Mouse (Mus musculus): Measurements from ENCODE around the gene Klrb1f. TPM values are rescaled to one million over a fixed set of nuclear protein-coding genes. Genes with fewer than 3 reads are reported as not detected.
"Not testable (repeated sequence)": the region's sequence is repeated elsewhere in the genome, so short reads cannot be mapped to it uniquely, and the experiment has no call there.

Klrb1f gene
- polyA plus RNA-seq (2012; ENCODE audit: insufficient read depth, insufficient read length, low replicate concordance, missing spikeins), result not detected in 2 replicates

DNA sequence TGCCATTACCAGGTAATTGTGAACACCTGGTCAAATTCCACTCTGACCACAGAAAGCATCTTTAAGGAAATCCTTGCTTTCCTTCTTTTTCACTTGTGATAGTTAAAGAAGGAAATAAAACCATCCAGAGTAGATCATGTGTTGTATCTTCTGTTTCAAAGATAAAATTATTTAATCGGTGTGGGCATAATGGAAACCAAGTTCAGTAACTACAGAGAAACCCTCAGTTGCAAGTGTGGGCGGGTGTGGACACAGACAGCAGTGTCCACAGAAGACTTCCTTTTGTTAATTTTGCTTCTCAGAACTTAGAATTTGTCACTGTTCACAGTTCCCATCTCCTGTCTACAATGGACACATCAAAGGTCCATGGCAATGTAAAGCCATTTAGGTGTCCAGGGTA lies at the start of gene Klrb1f:
Gene Klrb1f (plus strand): TSS at position 301 of the 400 bp plus-strand sequence.
- Histone ChIP-seq H3K27ac (ENCODE audit: insufficient read depth, low read depth, low read length) (no peak within 1 kb of the TSS), H3K4me1 (ENCODE audit: control insufficient read depth, insufficient read depth, low read length) (peaks cover 3% of the 10 kb centered on the region; the same call in 1 of the 2 replicates), H3K4me3 (ENCODE audit: insufficient read depth, low read depth, low read length) (no peak within 1 kb of the TSS)
- WGBS, result 94% methylated on average over 2 of the region's 2 CpGs
- TF ChIP-seq CTCF (IDR thresholded peaks at IDR 0.05; ENCODE audit: insufficient read depth, low read depth, low read length), result no peak
- TF ChIP-seq POLR2A (IDR thresholded peaks at IDR 0.05; ENCODE audit: insufficient read depth, low read depth, low read length), result no peak

DNA sequence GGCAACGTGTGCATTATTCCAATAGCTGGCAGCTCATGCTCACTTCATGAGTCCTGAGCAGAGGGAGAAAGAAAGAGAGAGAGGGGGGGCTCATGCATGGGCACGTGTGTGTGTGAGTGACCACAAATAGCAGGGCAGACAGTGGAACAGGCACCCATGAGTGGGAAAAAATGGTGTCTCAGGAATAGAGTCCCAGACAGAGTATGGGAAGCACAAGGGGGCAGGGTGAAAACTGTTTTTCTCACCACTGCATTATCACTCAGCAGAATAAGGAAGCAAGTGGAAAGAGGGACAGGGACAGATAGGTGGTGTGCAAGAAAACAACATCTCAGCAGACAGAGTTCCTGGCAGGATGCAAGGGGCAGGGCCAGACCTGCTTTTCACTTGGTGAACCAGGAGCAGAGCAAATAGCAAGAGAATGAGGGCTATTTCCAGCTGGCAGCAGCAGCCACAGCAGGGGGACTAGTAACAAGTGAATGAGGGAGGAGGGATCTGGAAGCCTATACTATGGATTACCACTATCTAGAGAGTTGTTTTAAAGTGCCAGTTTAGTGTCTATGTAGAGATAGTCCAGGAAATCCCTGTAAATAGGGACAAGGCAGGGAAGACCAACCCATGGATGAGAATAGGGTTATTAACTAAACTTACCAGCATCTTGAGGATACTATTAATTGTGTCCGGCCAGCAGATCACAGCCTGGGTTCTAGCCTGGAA lies 49.5 kb upstream of the Klrb1f start:
- Histone ChIP-seq H3K4me3 (ENCODE audit: insufficient read depth, low read depth, low read length) (no peak overlapping the region), H3K4me1 (ENCODE audit: control insufficient read depth, insufficient read depth, low read length) (no peaks in the 10 kb centered on the region; the same call in 1 of the 2 replicates), H3K27ac (ENCODE audit: insufficient read depth, low read depth, low read length) (no peak overlapping the region)
- TF ChIP-seq CTCF (IDR thresholded peaks at IDR 0.05; ENCODE audit: insufficient read depth, low read depth, low read length), result no peak
- TF ChIP-seq POLR2A (IDR thresholded peaks at IDR 0.05; ENCODE audit: insufficient read depth, low read depth, low read length), result no peak
- 41% methylated on average over 3 of the region's 3 CpGs for WGBS

DNA sequence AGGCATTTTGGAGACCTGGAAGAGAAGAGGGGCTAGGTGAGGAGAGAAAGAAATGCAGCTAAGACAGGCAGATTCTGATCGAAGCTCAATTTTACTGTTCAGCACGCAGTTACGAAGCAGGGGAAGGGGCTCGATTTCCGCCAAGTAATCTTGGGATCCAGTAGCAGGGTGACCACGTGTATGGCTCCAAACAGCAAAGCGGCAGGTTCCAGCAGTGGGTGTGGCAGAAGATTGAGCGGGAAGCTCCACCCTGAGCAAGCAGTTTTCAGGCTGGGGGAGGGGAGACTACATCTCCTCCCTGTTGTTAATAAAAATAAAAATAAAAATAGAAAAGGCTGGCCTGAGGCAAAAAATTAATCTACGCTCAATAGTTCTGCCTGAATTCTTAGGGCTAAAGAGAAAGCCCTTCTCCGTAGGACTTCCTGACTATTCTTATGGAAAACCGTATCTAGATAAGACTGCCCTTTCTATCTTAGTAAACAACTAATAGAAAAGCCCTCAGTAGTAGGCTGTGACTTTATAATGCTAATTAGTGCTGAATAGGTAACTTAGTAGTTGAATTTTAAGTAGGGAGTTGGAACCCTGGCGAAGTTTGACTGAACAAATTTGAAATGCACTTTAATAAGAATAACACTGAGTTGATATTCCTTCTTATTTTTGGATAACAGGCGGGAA lies 48.8 kb upstream of the Klrb1f start:
- H3K4me3 ChIP-seq (ENCODE audit: insufficient read depth, low read depth, low read length), result peak overlapping the region; percentile 23; the same call in 1 of the 2 replicates
- WGBS, result 33% methylated on average over 13 of the region's 13 CpGs

DNA sequence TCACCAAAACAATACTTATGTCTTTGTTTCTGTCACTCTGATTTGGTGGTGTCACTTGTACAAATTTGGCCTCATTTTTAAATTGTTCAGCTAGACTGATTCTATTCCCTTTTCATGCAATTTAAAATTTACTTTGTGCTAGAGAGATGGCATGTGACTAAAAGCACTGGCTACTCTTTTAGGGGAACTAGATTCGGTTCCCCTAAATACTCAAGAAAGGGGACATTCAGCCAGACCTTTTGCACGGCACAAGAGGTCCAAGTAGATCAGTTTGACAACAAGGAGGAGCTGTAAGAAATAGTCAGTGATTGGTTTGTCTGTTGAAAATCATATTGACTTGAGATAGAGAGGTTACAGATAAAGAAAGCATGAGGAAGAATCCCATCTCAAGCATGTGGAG lies 44.3 kb upstream of the Klrb1f start:
- no peaks in the 10 kb centered on the region; the same call in 1 of the 2 replicates for H3K4me1 ChIP-seq (ENCODE audit: control insufficient read depth, insufficient read depth, low read length)
- TF ChIP-seq POLR2A (IDR thresholded peaks at IDR 0.05; ENCODE audit: insufficient read depth, low read depth, low read length), result no peak
- TF ChIP-seq CTCF (IDR thresholded peaks at IDR 0.05; ENCODE audit: insufficient read depth, low read depth, low read length), result no peak
- 87% methylated on average over 2 of the region's 2 CpGs for WGBS
- H3K27ac ChIP-seq (ENCODE audit: insufficient read depth, low read depth, low read length), result no peak overlapping the region
- H3K4me3 ChIP-seq (ENCODE audit: insufficient read depth, low read depth, low read length), result no peak overlapping the region

More for the DNA sequence above, 48.8 kb upstream of the Klrb1f start:
- TF ChIP-seq POLR2A (IDR thresholded peaks at IDR 0.05; ENCODE audit: insufficient read depth, low read depth, low read length), result no peak
- no peak for TF ChIP-seq CTCF (IDR thresholded peaks at IDR 0.05; ENCODE audit: insufficient read depth, low read depth, low read length)
- Histone ChIP-seq H3K27ac (ENCODE audit: insufficient read depth, low read depth, low read length) (no peak overlapping the region), H3K4me1 (ENCODE audit: control insufficient read depth, insufficient read depth, low read length) (no peaks in the 10 kb centered on the region; the same call in 1 of the 2 replicates)

DNA sequence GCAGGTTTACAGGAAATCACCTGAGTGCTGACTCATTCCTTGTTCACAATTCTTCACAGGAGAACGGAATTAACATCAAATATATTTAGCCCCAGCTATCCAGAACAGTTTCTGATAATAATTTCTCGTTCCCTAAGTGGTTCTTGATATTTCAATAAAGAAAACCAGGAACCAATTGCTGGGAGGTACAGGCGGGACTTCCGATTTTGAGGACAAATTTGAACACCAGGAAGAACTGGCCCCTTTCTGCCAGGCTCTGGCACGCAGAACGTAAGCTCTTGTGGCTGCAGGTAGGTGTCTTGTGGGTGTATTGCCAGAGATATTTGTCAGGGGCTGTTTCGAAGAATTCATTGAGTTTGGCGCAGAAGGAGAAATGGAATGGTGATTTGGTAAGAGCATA lies 37.1 kb upstream of the Klrb1f start:
- TF ChIP-seq POLR2A (IDR thresholded peaks at IDR 0.05; ENCODE audit: insufficient read depth, low read depth, low read length) (no peak), CTCF (IDR thresholded peaks at IDR 0.05; ENCODE audit: insufficient read depth, low read depth, low read length) (no peak)
- H3K4me3 ChIP-seq (ENCODE audit: insufficient read depth, low read depth, low read length), result no peak overlapping the region
- 91% methylated on average over 8 of the region's 8 CpGs for WGBS
- H3K27ac ChIP-seq (ENCODE audit: insufficient read depth, low read depth, low read length), result no peak overlapping the region
- H3K4me1 ChIP-seq (ENCODE audit: control insufficient read depth, insufficient read depth, low read length), result no peaks in the 10 kb centered on the region

DNA sequence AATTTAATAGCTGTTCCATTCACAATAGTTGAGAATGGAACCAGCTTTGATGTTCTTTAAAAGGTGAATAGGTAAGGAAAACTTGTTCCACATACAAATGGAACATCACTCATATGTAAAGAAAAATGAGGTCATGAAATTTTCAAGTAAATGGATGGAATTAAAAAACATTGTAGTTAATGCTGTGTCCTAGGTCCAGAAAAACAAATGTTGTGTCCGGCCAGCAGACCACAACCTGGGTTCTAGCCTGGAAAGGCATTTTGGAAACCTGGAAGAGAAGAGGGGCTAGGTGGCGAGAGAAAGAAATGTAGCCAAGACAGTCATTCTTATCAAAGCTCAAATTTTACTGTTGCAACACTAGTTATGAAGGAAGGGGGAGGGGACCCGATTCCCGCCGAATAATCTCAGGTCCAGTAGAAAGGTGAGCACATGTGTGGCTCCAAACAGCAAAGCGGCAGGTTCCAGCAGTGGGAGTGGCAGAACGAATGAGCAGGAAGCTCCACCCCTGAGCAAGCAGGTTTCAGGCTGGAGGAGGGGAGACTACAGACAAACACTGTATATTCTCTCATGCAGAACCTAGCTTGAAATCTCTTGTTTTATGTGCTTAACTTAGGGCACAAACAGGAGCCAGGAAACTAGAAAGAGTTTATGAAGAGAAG lies 35.7 kb upstream of the Klrb1f start:
- not testable (repeated sequence) for H3K27ac ChIP-seq (ENCODE audit: insufficient read depth, low read depth, low read length); H3K4me3 ChIP-seq (ENCODE audit: insufficient read depth, low read depth, low read length); H3K4me1 ChIP-seq (ENCODE audit: control insufficient read depth, insufficient read depth, low read length)
- WGBS, result 87% methylated on average over 7 of the region's 7 CpGs

DNA sequence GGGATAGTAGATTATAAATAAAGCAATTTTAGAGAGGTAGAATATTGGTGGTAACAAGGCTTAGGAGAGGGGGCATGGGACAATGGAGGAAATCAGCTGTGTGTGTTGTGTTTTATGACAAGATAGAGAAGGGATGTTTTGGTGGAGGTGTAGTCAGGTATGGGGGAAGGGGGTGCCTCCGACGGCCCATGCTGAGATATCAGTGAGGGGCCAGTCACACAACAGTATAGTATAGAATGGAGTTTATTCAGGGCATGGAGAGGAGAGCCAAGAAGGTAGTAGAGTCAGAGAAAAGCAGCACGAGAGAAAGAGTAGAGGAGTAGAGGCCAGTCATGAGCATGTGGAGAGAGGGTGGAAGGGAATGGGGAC lies 35.2 kb upstream of the Klrb1f start:
- Histone ChIP-seq H3K4me1 (ENCODE audit: control insufficient read depth, insufficient read depth, low read length) (no peaks in the 10 kb centered on the region), H3K27ac (ENCODE audit: insufficient read depth, low read depth, low read length) (no peak overlapping the region), H3K4me3 (ENCODE audit: insufficient read depth, low read depth, low read length) (no peak overlapping the region)
- WGBS, result 83% methylated on average over 3 of the region's 3 CpGs
- TF ChIP-seq POLR2A (IDR thresholded peaks at IDR 0.05; ENCODE audit: insufficient read depth, low read depth, low read length) (no peak), CTCF (IDR thresholded peaks at IDR 0.05; ENCODE audit: insufficient read depth, low read depth, low read length) (no peak)

DNA sequence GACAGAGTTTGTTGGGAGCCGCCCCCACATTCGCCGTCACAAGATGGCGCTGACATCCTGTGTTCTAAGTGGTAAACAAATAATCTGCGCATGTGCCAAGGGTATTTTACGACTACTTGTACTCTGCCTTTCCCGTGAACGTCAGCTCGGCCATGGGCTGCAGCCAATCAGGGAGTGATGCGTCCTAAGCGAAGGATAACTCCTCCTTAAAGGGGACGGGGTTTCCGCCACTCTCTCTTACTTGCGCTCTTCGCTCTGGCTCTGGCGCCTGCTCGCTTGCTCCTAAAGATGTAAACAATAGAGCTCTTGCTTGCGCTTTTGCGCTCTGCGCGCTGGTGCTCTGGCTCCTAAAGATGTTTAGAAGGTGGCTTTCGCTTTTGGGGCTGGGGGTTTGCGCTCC lies 33.7 kb upstream of the Klrb1f start:
- not testable (repeated sequence) for H3K4me1 ChIP-seq (ENCODE audit: control insufficient read depth, insufficient read depth, low read length); H3K27ac ChIP-seq (ENCODE audit: insufficient read depth, low read depth, low read length); H3K4me3 ChIP-seq (ENCODE audit: insufficient read depth, low read depth, low read length)
- 97% methylated on average over 20 of the region's 23 CpGs for WGBS

DNA sequence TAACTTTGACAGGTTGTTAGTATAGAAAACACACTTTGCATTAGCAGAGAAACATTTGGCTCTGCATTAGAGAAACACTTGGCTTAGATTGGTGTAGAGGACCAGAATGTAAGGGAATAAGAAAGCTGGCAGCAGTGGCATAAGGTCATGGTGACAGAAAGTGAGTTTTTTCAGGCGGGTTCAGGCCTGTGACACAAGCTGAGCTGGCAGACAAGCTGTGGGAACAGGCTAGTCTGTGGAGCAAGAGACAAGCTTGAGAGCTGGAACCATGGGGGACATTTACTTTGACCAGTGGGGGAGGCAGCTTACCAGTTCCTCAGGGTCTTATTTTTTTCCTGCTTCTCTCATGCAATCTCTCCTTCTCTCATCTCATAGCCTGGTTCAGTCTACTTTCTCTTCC lies 32.7 kb upstream of the Klrb1f start:
- Histone ChIP-seq H3K4me3 (ENCODE audit: insufficient read depth, low read depth, low read length) (no peak overlapping the region), H3K27ac (ENCODE audit: insufficient read depth, low read depth, low read length) (no peak overlapping the region), H3K4me1 (ENCODE audit: control insufficient read depth, insufficient read depth, low read length) (no peaks in the 10 kb centered on the region)
- TF ChIP-seq CTCF (IDR thresholded peaks at IDR 0.05; ENCODE audit: insufficient read depth, low read depth, low read length), result no peak
- TF ChIP-seq POLR2A (IDR thresholded peaks at IDR 0.05; ENCODE audit: insufficient read depth, low read depth, low read length), result no peak
- WGBS, result 58% methylated on average over 1 of the region's 1 CpGs
